Mouse (Mus musculus): Measurements from ENCODE around the gene Ralgapa2. TPM values are rescaled to one million over a fixed set of nuclear protein-coding genes. Genes with fewer than 3 reads are reported as not detected.

Gene Ralgapa2
- total and polyA plus RNA-seq, 3 experiments = 5.6 to 10.3 (median 8.9) TPM

GRCm38 (mm10) chr2:146495781-146496180, 16.4 kb downstream of the Ralgapa2 start:
- no peaks in the 10 kb centered on the region for H3K27me3 ChIP-seq (replicated peaks)
- in situ Hi-C loops (cut with MboI; ENCODE audit: low pct_ligation_motif_present, low pct_unique_long_range_greater_than_20kb, low sequenced_read_pairs) = no loop called here
- dilution Hi-C loops (cut with MboI; ENCODE audit: extremely low pct_ligation_motif_present, extremely low pct_unique_long_range_greater_than_20kb, low sequenced_read_pairs) = no loop called here
- no peak for DNase-seq (ENCODE audit: extremely low read depth)
- H3K4me3 ChIP-seq (replicated peaks in 1 of 3; ENCODE audit: low read depth in 2 of 3, low read length in 2 of 3, poor library complexity in 1 of 3) = no peak overlapping the region
- peaks cover 0 to 9% of the 10 kb centered on the region in 2 experiments for H3K36me3 ChIP-seq (replicated peaks in 1 of 2; ENCODE audit: control insufficient read depth in 1 of 2, insufficient read depth in 1 of 2, low read length in 1 of 2)
- TF ChIP-seq ZKSCAN1 (IDR thresholded peaks at IDR 0.05; ENCODE audit: borderline replicate concordance, low read depth, low read length) (no peak), NRF1 (IDR thresholded peaks at IDR 0.05; ENCODE audit: low read depth, low read length) (no peak), MEF2A (IDR thresholded peaks at IDR 0.05; ENCODE audit: borderline replicate concordance, low read depth, low read length) (no peak), BHLHE40 (IDR thresholded peaks at IDR 0.05; ENCODE audit: low read depth, low read length) (no peak), HCFC1 (IDR thresholded peaks at IDR 0.05; ENCODE audit: low read depth, low read length) (no peak), ZC3H11A (IDR thresholded peaks at IDR 0.05; ENCODE audit: low read depth, low read length) (no peak), MAFK (IDR thresholded peaks at IDR 0.05; ENCODE audit: insufficient replicate concordance, low read length) (no peak), RAD21 (IDR thresholded peaks at IDR 0.05; ENCODE audit: low read depth, low read length) (no peak), USF1 (IDR thresholded peaks at IDR 0.05; ENCODE audit: low read depth, low read length) (no peak), NELFE (IDR thresholded peaks at IDR 0.05; ENCODE audit: low read depth, low read length) (no peak), KAT2A (IDR thresholded peaks at IDR 0.05; ENCODE audit: insufficient replicate concordance, low read length) (no peak), TCF12 (IDR thresholded peaks at IDR 0.05; ENCODE audit: low read depth, low read length) (no peak), ZNF384 (IDR thresholded peaks at IDR 0.05; ENCODE audit: low read depth, low read length) (no peak), JUN (IDR thresholded peaks at IDR 0.05; ENCODE audit: insufficient read depth, low read depth, low read length) (no peak), USF2 (conservative IDR thresholded peaks at IDR 0.05; ENCODE audit: low read depth, low read length) (no peak), CHD1 (IDR thresholded peaks at IDR 0.05; ENCODE audit: low read depth, low read length) (no peak), GABPA (IDR thresholded peaks at IDR 0.05; ENCODE audit: insufficient replicate concordance, low read depth, low read length) (no peak), MAX (IDR thresholded peaks at IDR 0.05; ENCODE audit: low read length) (no peak), PAX5 (IDR thresholded peaks at IDR 0.05; ENCODE audit: low read length) (no peak)
- H3K79me2 ChIP-seq (replicated peaks; ENCODE audit: control insufficient read depth, extremely low read depth, insufficient read depth, poor library complexity, severe bottlenecking) = no peaks in the 10 kb centered on the region
- no peaks in the 10 kb centered on the region for H3K9me3 ChIP-seq (replicated peaks; ENCODE audit: low read length)
- H3K4me1 ChIP-seq (ENCODE audit: control insufficient read depth in 1 of 2, insufficient read depth in 2 of 2) = no peaks in the 10 kb centered on the region
- H3K9ac ChIP-seq (ENCODE audit: insufficient read depth, low read depth) = no peak overlapping the region
- H3K4me2 ChIP-seq (ENCODE audit: insufficient read depth, low read depth, poor library complexity, severe bottlenecking) = no peak overlapping the region
- H3K27ac ChIP-seq (ENCODE audit: insufficient read depth, low read depth) = no peak overlapping the region

DNA sequence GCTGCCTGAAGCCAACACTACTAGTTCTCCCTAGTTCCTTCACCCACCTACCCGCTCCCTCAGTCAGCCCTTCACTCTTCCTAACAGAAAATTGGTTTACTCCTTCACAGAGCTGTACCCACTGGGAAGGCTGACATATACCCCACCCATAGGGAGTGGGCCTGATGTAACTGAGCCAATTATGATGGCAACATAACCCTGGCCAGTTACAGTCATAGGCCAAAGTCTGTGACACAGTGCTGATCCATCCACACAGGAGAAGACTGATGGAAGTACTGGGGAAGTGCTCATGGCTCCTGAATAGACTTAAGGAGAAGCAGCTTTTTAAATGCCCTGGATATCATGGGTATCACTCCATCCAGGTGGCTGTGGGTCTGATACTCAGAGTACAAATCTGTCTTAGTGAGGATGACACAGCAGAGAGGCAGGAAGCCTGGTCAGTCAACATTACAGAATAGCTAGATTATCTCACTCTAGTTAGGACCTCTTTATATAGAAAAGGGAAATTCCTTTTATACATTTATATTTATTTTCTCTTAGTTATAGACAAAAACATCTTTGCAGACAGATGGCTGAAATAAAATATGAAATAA, 18.7 kb downstream of the Ralgapa2 start:
- no peak overlapping the region for H3K9ac ChIP-seq (ENCODE audit: insufficient read depth, low read depth)
- no peaks in the 10 kb centered on the region for H3K79me2 ChIP-seq (replicated peaks; ENCODE audit: control insufficient read depth, extremely low read depth, insufficient read depth, poor library complexity, severe bottlenecking)
- H3K36me3 ChIP-seq (replicated peaks in 1 of 2; ENCODE audit: control insufficient read depth in 1 of 2, insufficient read depth in 1 of 2, low read length in 1 of 2) = peaks cover 0 to 11% of the 10 kb centered on the region in 2 experiments
- no peak overlapping the region for H3K4me3 ChIP-seq (replicated peaks in 1 of 3; ENCODE audit: low read depth in 2 of 3, low read length in 2 of 3, poor library complexity in 1 of 3)
- no peaks in the 10 kb centered on the region for H3K9me3 ChIP-seq (replicated peaks; ENCODE audit: low read length)
- no peaks in the 10 kb centered on the region for H3K27me3 ChIP-seq (replicated peaks)
- no peak overlapping the region for H3K4me2 ChIP-seq (ENCODE audit: insufficient read depth, low read depth, poor library complexity, severe bottlenecking)
- TF ChIP-seq SMC3 (IDR thresholded peaks at IDR 0.05; ENCODE audit: low read depth, low read length) = no peak
- no peak for TF ChIP-seq CTCF (conservative IDR thresholded peaks at IDR 0.05 in 1 of 2, IDR thresholded peaks at IDR 0.05 in 1 of 2; ENCODE audit: low read depth in 2 of 2, low read length in 2 of 2)
- no peak for TF ChIP-seq MXI1 (IDR thresholded peaks at IDR 0.05; ENCODE audit: low read depth, low read length)
- in situ Hi-C loops (cut with MboI; ENCODE audit: low pct_ligation_motif_present, low pct_unique_long_range_greater_than_20kb, low sequenced_read_pairs) = no loop called here
- no peaks in the 10 kb centered on the region for H3K4me1 ChIP-seq (ENCODE audit: control insufficient read depth in 1 of 2, insufficient read depth in 2 of 2)
- no peak overlapping the region for H3K27ac ChIP-seq (ENCODE audit: insufficient read depth, low read depth)
- dilution Hi-C loops (cut with MboI; ENCODE audit: extremely low pct_ligation_motif_present, extremely low pct_unique_long_range_greater_than_20kb, low sequenced_read_pairs) = no loop called here
- DNase-seq (ENCODE audit: extremely low read depth) = no peak
